In the genomic region with DNA sequence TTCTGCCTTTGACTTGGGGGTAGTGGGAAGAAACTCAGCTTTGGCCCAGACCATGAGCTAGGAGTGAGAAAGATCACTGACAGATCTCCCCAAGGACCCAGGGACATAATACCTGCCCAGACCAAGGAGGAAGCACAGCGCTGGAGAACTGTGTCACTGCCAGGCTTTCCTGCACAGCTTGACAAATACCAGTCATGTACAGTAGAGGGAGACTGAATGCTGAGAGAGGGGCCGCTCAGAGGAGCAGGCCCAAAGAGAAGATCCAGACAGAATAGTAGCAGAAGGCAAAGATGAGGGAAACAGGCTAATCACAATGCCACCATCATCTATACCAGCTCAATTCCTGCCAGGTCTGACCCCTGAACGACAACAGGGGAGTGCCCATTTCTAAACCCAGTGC, we compare ENCODE assay signal across 8 mouse cellular contexts. TPM values are rescaled to one million over a fixed set of nuclear protein-coding genes. Genes with fewer than 3 reads are reported as not detected.
A peak's percentile ranks its signal among the peaks of the same experiment; 100 is the strongest.
DNase-seq lines count a peak whose midpoint lies in the region; ATAC-seq and TF ChIP-seq lines count a peak whose summit lies in the region.
"Had no signal": no experiment of that assay in that cellular context is flagged by ENCODE, and none has a peak within 500 bp of the region (broad histone marks: within the 10 kb centered on the region; RNA-seq: fewer than 3 reads in every experiment).

No protein-coding gene starts in this region.

- H3K4me3 ChIP-seq in heart, embryonic 16.5 days (ENCODE audit: low read length) = no peak overlapping the region
- H3K4me3 ChIP-seq in heart, embryonic 10.5 days = no peak overlapping the region
- no peak overlapping the region for H3K4me3 ChIP-seq in midbrain, postnatal 0 days (ENCODE audit: low read depth, low read length)
- no peak overlapping the region for H3K4me3 ChIP-seq in midbrain, embryonic 16.5 days (ENCODE audit: low read depth, low read length)
- H3K4me3 ChIP-seq: stomach, embryonic 15.5 days had no signal

- no peak overlapping the region for H3K9ac ChIP-seq in heart, embryonic 16.5 days (ENCODE audit: low read length)
- no peak overlapping the region for H3K9ac ChIP-seq in midbrain, postnatal 0 days (replicated peaks; ENCODE audit: low read length, poor library complexity, severe bottlenecking)
- no peak overlapping the region for H3K9ac ChIP-seq in midbrain, embryonic 16.5 days (ENCODE audit: low read depth, low read length)
- H3K9ac ChIP-seq: stomach, embryonic 15.5 days had no signal

- no peak for DNase-seq in heart, embryonic 10.5 days (ENCODE audit: low spot score)
- DNase-seq in midbrain, postnatal 0 days (ENCODE audit: low spot score) = peak; percentile 36
- DNase-seq in cerebellum, adult 8-10 months = peak; percentile 12
- DNase-seq in splenic B cell, adult 2 months (ENCODE audit: low read depth, low spot score) = peak; percentile 23
- no peak for DNase-seq in thymus, postnatal 36 days

- ATAC-seq in heart, embryonic 16.5 days (replicated peaks; ENCODE audit: extremely low read depth, insufficient read depth, low FRiP score) = no peak; the same call in 1 of the 2 replicates
- ATAC-seq in midbrain, postnatal 0 days (ENCODE audit: low FRiP score) = no peak
- no peak for ATAC-seq in midbrain, embryonic 16.5 days

- no peaks in the 10 kb centered on the region for H3K9me3 ChIP-seq in heart, embryonic 16.5 days (replicated peaks; ENCODE audit: control insufficient read depth, low read length)
- no peaks in the 10 kb centered on the region for H3K9me3 ChIP-seq in heart, embryonic 10.5 days
- H3K9me3 ChIP-seq in midbrain, postnatal 0 days (ENCODE audit: low read length) = no peaks in the 10 kb centered on the region
- H3K9me3 ChIP-seq in midbrain, embryonic 16.5 days (replicated peaks; ENCODE audit: control insufficient read depth, low read length, poor library complexity, severe bottlenecking) = no peaks in the 10 kb centered on the region
- H3K9me3 ChIP-seq: stomach, embryonic 15.5 days had no signal

- H3K4me1 ChIP-seq in heart, embryonic 16.5 days (ENCODE audit: control insufficient read depth, insufficient read depth, low read length) = peaks cover 13% of the 10 kb centered on the region
- peaks cover 13% of the 10 kb centered on the region for H3K4me1 ChIP-seq in heart, embryonic 10.5 days
- no peaks in the 10 kb centered on the region for H3K4me1 ChIP-seq in midbrain, postnatal 0 days (ENCODE audit: insufficient read depth, low read length)
- H3K4me1 ChIP-seq in midbrain, embryonic 16.5 days (ENCODE audit: control insufficient read depth, insufficient read depth, low read length) = no peaks in the 10 kb centered on the region
- H3K4me1 ChIP-seq: stomach, embryonic 15.5 days had no signal

- no peaks in the 10 kb centered on the region for H3K27me3 ChIP-seq in heart, embryonic 16.5 days (ENCODE audit: control insufficient read depth, insufficient read depth, low read length)
- no peaks in the 10 kb centered on the region for H3K27me3 ChIP-seq in heart, embryonic 10.5 days (ENCODE audit: insufficient read depth, poor library complexity, severe bottlenecking)
- H3K27me3 ChIP-seq in midbrain, postnatal 0 days (ENCODE audit: insufficient read depth, low read length) = no peaks in the 10 kb centered on the region
- H3K27me3 ChIP-seq in midbrain, embryonic 16.5 days (ENCODE audit: control insufficient read depth, insufficient read depth, low read depth, low read length) = no peaks in the 10 kb centered on the region
- no peaks in the 10 kb centered on the region for H3K27me3 ChIP-seq in splenic B cell, adult 2 months (ENCODE audit: control insufficient read depth, insufficient read depth, low read length, poor library complexity, severe bottlenecking)
- H3K27me3 ChIP-seq: stomach, embryonic 15.5 days had no signal

- peak; percentile 71 for TF ChIP-seq CTCF in midbrain, postnatal 0 days (IDR thresholded peaks at IDR 0.05)

- H3K27ac ChIP-seq in heart, embryonic 16.5 days (ENCODE audit: low read length) = peak overlapping the region; percentile 58
- no peak overlapping the region for H3K27ac ChIP-seq in heart, embryonic 10.5 days
- H3K27ac ChIP-seq in midbrain, postnatal 0 days (ENCODE audit: low read depth, low read length) = no peak overlapping the region
- no peak overlapping the region for H3K27ac ChIP-seq in midbrain, embryonic 16.5 days (ENCODE audit: low read length)
- H3K27ac ChIP-seq: stomach, embryonic 15.5 days had no signal

- H3K4me2 ChIP-seq in heart, embryonic 16.5 days (ENCODE audit: low read depth, low read length) = no peak overlapping the region
- no peak overlapping the region for H3K4me2 ChIP-seq in midbrain, postnatal 0 days (ENCODE audit: low read depth, low read length, poor library complexity, severe bottlenecking)
- H3K4me2 ChIP-seq in midbrain, embryonic 16.5 days (ENCODE audit: low read length) = no peak overlapping the region
- H3K4me2 ChIP-seq: stomach, embryonic 15.5 days had no signal

- peaks cover 29% of the 10 kb centered on the region for H3K36me3 ChIP-seq in heart, embryonic 16.5 days (ENCODE audit: control insufficient read depth, insufficient read depth)
- H3K36me3 ChIP-seq in heart, embryonic 10.5 days = peaks cover 33% of the 10 kb centered on the region
- H3K36me3 ChIP-seq in midbrain, postnatal 0 days (ENCODE audit: insufficient read depth, low read length) = peaks cover 30% of the 10 kb centered on the region
- peaks cover 20% of the 10 kb centered on the region for H3K36me3 ChIP-seq in midbrain, embryonic 16.5 days (ENCODE audit: control insufficient read depth, insufficient read depth, low read length)
- H3K36me3 ChIP-seq in splenic B cell, adult 2 months (ENCODE audit: control insufficient read depth, insufficient read depth, low read length, poor library complexity, severe bottlenecking) = no peaks in the 10 kb centered on the region

- 42% methylated on average over 3 of the region's 3 CpGs for WGBS in heart, embryonic 16.5 days
- 41% methylated on average over 3 of the region's 3 CpGs for WGBS in heart, embryonic 10.5 days
- WGBS in midbrain, postnatal 0 days = 62% methylated on average over 3 of the region's 3 CpGs
- WGBS in midbrain, embryonic 16.5 days = 66% methylated on average over 3 of the region's 3 CpGs

RNA-seq across cellular contexts. Expression of gene Fbxo10, which starts 29.5 kb away (rescaled TPM):
- polyA plus RNA-seq in heart, embryonic 16.5 days (2015; fragmentation: Nextera tagmentation; extraction: Ambion mirVana) = 22.5 and 24.1 TPM in 2 replicates
- polyA plus RNA-seq in heart, embryonic 10.5 days (2016; fragmentation: Nextera tagmentation; extraction: Ambion mirVana) = 12.0 and 13.4 TPM in 2 replicates
- total RNA-seq in midbrain, postnatal 0 days (2014; rRNA removed) = 22.1 and 24.6 TPM in 2 replicates
- polyA plus RNA-seq in midbrain, postnatal 0 days (2015; fragmentation: Nextera tagmentation; extraction: Ambion mirVana) = 13.7 and 14.6 TPM in 2 replicates
- polyA plus RNA-seq in midbrain, embryonic 16.5 days (2015; fragmentation: Nextera tagmentation; extraction: Ambion mirVana) = 18.0 and 21.1 TPM in 2 replicates

RNA-seq across cellular contexts. Expression of gene Polr1e, which starts 36.5 kb away (rescaled TPM):
- polyA plus RNA-seq in heart, embryonic 16.5 days (2015; fragmentation: Nextera tagmentation; extraction: Ambion mirVana) = 80.2 and 90.4 TPM in 2 replicates
- polyA plus RNA-seq in heart, embryonic 10.5 days (2016; fragmentation: Nextera tagmentation; extraction: Ambion mirVana) = 47.8 and 50.7 TPM in 2 replicates
- 12.0 and 17.2 TPM in 2 replicates for total RNA-seq in midbrain, postnatal 0 days (2014; rRNA removed)
- polyA plus RNA-seq in midbrain, postnatal 0 days (2015; fragmentation: Nextera tagmentation; extraction: Ambion mirVana) = 21.0 and 22.1 TPM in 2 replicates
- 31.7 and 33.2 TPM in 2 replicates for polyA plus RNA-seq in midbrain, embryonic 16.5 days (2015; fragmentation: Nextera tagmentation; extraction: Ambion mirVana)

RNA-seq across cellular contexts. Expression of gene Zbtb5, which starts 42.6 kb away (rescaled TPM):
- 14.0 and 15.7 TPM in 2 replicates for polyA plus RNA-seq in heart, embryonic 16.5 days (2015; fragmentation: Nextera tagmentation; extraction: Ambion mirVana)
- polyA plus RNA-seq in heart, embryonic 10.5 days (2016; fragmentation: Nextera tagmentation; extraction: Ambion mirVana) = 19.3 and 21.5 TPM in 2 replicates
- total RNA-seq in midbrain, postnatal 0 days (2014; rRNA removed) = 57.3 and 57.6 TPM in 2 replicates
- 34.4 and 35.9 TPM in 2 replicates for polyA plus RNA-seq in midbrain, postnatal 0 days (2015; fragmentation: Nextera tagmentation; extraction: Ambion mirVana)
- polyA plus RNA-seq in midbrain, embryonic 16.5 days (2015; fragmentation: Nextera tagmentation; extraction: Ambion mirVana) = 44.5 and 48.7 TPM in 2 replicates

RNA-seq across cellular contexts. Expression of gene Tomm5, which starts 53.1 kb away (rescaled TPM):
- polyA plus RNA-seq in heart, embryonic 16.5 days (2015; fragmentation: Nextera tagmentation; extraction: Ambion mirVana) = 243 and 262 TPM in 2 replicates
- polyA plus RNA-seq in heart, embryonic 10.5 days (2016; fragmentation: Nextera tagmentation; extraction: Ambion mirVana) = 248 and 292 TPM in 2 replicates
- 109 and 128 TPM in 2 replicates for total RNA-seq in midbrain, postnatal 0 days (2014; rRNA removed)
- 194 and 204 TPM in 2 replicates for polyA plus RNA-seq in midbrain, postnatal 0 days (2015; fragmentation: Nextera tagmentation; extraction: Ambion mirVana)
- polyA plus RNA-seq in midbrain, embryonic 16.5 days (2015; fragmentation: Nextera tagmentation; extraction: Ambion mirVana) = 139 and 150 TPM in 2 replicates

Comparison
In these comparisons a context has a peak if more than half of its experiments do, and no peak if none do; other contexts are left out.
1. DNase-seq: peak in midbrain, postnatal 0 days (single experiment), cerebellum, adult 8-10 months (single experiment) and splenic B cell, adult 2 months (single experiment); none in heart, embryonic 10.5 days (single experiment) and thymus, postnatal 36 days (0 of 2).